Mouse (Mus musculus): ENCODE measurements around the gene AI661453. TPM values are rescaled to one million over a fixed set of nuclear protein-coding genes. Genes with fewer than 3 reads are reported as not detected.

The AI661453 gene
- total RNA-seq, 2 experiments from 2014 or later, result 1.6 to 1.8 TPM

GRCm38 (mm10) chr17:47439396-47440028 is 3.1 kb downstream of the AI661453 start:
- no peak for DNase-seq
- intact Hi-C loops (cut with DNase I), result no loop called here

- DNase-seq, result no peak
- intact Hi-C loops (cut with DNase I), result no loop called here
Measured at GRCm38 (mm10) chr17:47440359-47440890, 4.0 kb downstream of the AI661453 start.

DNA sequence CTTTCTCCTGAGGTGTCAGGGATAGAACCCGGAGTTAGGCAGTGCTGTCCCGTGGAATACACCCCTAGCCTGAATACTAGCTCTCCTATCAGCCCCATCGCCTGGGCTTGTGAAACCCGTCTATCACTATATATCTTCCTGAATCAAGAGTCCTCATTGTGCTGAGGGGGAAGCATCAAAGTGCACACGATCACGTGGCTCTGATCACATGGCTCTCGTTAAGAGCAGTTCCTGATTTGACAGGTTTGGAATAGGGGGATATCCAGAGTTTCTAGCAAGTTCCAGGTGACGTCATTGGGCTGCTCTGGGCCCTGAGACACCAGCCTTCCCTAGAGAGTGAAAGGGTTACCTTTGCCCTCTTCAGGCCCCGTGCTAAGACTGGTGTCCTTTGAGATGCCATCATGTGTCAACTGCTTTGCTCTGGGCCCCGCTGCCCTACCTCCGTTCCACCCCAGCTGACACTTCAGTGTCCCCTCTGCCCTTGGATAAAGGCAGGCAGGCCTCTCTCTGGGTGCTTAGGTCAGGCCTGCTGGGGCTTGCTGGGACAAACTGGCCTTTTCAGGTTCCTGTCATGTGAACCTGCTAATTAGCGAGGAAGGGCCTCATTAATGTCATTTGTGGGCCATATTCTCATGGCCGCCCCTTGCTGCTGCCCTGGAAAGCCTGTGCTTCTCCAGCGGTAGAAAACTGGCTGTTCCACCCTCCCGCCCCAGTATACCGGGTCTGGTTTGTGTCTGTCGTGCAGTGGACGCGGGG is 5.1 kb downstream of the AI661453 start:
- DNase-seq, result no peak
- intact Hi-C loops (cut with DNase I), result no loop called here

DNA sequence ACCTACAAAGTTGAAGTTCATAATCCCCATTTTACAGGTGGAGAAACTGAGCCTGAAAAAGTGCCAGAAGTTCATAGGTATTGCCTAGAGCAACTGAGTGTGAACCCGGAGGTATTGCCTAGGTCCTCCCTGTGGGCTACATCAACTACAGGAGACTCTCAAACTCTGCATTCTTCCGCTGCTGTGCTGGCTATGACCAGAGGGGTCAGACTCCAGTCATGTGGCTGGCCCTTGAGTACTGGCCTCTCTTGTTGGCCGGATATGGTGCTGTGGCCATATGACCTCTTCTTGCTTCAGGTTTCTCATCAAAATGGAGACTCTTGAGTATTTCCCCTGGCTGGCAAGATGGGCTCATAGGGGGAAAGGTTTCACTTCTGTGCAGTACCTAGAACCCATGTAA is 5.9 kb downstream of the AI661453 start:
- DNase-seq, result no peak
- intact Hi-C loops (cut with DNase I), result no loop called here

- intact Hi-C loops (cut with DNase I), result no loop called here
- DNase-seq, result no peak
Measured at GRCm38 (mm10) chr17:47444113-47444512, 7.7 kb downstream of the AI661453 start.

- intact Hi-C loops (cut with DNase I), result no loop called here
- DNase-seq, result no peak
Measured at GRCm38 (mm10) chr17:47445518-47445917, 9.1 kb downstream of the AI661453 start.

- intact Hi-C loops (cut with DNase I), result no loop called here
Measured at GRCm38 (mm10) chr17:47446025-47446424, 9.6 kb downstream of the AI661453 start.

DNA sequence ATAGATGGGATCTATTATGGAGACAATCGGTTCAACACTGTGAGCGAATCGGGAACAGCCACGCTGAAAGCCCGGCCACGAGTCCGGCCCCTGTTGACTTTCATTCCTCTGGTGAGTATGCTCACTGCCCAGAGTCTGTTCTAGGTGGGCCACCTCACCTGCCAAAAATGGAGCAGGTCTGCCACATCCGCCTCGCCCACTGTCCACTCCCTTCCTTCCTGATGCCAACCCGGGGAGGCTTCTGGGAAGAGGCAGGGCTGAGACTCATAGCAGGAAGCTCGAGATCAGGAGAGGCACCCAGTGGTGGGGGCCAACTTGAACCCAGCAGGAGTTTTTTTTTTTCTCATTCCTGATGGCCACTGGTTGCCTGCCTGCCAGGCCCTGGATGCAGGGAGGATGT is 10.1 kb downstream of the AI661453 start:
- intact Hi-C loops (cut with DNase I), result no loop called here
- DNase-seq, result no peak

More at GRCm38 (mm10) chr17:47446025-47446424, 9.6 kb downstream of the AI661453 start:
- no peak for DNase-seq

DNA sequence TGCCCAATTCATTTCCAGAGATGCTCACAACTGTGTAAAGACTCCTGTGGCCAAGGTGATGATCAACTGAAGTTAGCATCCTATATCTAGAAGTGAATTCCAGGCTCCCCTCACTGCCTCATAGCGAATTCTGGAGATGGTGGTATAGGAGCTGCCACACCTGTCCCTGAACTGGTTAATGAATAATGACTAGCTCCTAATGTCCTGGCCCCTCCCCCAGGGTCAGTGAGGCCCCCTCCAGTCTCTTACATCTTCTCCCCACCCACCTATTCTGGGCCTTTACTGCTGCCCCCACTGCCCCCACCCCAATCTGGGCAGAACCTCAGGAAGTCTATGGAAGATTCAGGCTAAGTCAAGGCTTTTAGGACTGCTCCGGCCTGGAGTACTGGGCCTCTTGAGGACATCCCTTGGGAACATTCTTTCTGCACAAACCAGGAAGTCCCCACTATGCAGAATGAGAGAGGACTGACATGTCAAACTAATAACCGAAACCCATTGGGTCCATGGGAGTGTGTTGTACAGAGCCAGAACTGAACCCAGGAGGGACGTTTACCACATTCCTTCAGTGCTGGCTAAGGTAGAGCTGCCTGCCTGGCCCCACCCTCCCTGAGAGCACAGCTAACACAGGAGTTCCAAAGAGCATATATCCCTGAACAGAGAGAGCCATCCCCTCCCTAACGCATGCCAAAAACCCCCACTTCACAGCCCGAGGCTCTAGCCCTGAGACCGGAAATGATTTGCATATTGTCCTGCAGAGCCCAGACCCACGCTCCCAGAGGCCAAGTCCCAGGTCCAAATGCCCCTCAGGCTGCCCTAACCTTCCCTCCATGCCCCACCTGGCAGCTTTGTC is 12.3 kb downstream of the AI661453 start:
- intact Hi-C loops (cut with DNase I), result no loop called here
- no peak for DNase-seq

DNA sequence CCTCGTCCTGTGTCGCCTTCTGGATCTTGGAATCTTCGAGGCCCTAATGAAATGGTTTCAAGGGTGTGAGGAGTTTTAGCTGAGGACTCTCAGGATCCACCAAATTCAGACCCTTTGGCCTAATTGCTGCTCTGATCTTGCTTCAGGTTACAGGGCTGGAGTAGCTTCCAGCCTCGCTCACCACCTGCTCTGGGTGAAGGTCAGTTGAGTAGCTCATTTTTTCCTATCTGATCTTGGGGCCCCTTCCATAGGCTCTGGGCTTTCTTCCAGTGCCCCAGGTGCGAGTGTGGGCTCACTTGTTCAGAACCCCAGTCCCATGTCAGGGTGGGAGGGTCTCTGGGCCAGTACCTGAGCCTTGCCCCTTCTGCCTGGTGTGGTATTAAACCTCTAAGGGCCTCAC is 13.0 kb downstream of the AI661453 start:
- intact Hi-C loops (cut with DNase I), result no loop called here
- no peak for DNase-seq

DNA sequence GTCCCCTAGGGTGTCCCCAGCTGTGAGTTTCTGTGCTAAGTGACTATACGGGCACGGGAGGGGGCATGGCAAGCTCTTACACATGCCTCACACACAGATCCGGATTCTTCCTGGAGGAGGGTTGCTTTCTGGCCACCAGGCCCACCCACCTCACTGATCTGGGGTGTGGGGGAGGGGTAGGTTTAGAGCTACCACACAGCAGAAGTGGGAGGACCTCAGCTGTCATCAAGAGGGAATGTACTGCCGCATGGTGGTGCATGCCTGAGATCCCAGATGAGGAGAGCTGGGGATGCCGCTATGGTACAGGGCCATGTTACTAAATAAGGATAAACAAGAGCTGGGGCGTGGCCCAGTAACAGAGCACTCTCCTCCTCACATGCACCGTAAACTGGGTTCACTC is 13.8 kb downstream of the AI661453 start:
- no peak for DNase-seq
- intact Hi-C loops (cut with DNase I), result no loop called here

DNA sequence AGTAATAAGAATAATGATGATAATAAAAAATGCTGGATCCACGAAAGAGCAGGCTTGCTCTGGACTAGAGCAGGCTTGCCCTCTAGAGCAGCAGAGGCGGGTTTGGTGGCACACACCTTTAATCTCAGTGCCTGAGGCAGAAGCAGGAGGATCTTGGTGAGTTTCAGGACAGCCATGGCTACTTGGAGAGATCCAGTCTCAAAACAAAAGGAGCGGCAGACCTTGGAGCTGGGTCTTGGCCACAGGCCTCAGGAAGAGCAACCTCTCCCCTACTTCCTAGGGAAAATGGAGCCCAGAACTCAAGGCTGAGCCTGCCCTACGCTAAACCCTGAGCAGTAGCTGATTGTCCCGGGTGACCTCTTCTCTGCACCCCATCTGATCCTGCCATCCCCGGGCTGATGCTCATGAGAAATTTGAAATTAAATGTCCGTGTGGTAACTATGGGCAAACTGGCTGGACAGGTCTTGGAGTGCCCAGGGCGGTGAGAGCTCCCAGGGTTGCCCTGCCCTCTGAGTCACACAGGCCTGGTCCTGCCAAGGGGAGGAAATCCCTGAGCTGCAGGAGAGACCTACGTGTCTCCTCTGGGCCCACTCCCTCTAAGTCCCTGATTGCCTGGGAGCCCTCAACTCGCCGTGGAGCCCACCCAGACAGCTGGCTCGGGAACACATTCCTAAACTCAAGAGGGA is 14.6 kb downstream of the AI661453 start:
- intact Hi-C loops (cut with DNase I), result no loop called here
- no peak for DNase-seq

GRCm38 (mm10) chr17:47452886-47453285 is 16.5 kb downstream of the AI661453 start:
- intact Hi-C loops (cut with DNase I), result no loop called here
- no peak for DNase-seq

- DNase-seq, result no peak
- intact Hi-C loops (cut with DNase I), result no loop called here
Measured at GRCm38 (mm10) chr17:47454675-47455074, 18.3 kb downstream of the AI661453 start.

DNA sequence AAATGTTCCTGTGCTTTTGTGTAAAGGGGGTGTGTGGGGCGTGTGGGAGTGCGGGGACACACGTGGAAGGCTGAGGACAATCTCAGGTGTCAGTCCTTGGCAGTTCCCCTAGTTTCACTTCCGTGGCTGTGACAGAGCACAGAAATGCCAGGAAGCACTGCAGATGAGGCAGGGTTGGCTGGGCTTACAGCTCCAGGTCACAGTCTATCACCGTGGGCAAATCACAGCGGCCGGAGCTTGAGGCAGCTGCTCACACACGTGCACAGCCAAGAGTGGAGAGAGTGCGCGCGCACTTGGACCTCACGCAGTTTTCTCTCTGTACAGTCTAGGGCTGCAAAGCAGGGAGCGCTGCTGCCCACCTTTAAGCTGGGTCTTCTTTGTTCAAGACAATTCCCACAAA is 21.9 kb downstream of the AI661453 start:
- intact Hi-C loops (cut with DNase I), result no loop called here
- DNase-seq, result no peak

DNA sequence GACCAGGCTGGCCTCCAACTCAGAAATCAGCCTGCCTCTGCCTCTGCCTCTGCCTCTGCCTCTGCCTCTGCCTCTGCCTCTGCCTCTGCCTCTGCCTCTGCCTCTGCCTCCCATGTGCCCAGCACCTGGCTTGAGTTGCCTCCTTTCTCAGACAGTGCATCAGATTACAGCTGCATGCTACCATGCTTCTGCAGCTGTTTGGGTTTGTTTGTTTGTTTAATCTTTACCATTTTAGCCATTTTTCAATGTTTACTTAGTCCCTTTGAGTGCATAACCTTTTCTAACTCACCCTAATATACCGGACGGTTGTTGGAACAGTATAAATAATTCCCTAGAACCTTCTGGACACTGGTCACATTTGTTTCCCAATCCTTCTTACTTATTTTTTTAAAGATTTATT is 22.5 kb downstream of the AI661453 start:
- DNase-seq, result no peak
- intact Hi-C loops (cut with DNase I), result no loop called here

DNA sequence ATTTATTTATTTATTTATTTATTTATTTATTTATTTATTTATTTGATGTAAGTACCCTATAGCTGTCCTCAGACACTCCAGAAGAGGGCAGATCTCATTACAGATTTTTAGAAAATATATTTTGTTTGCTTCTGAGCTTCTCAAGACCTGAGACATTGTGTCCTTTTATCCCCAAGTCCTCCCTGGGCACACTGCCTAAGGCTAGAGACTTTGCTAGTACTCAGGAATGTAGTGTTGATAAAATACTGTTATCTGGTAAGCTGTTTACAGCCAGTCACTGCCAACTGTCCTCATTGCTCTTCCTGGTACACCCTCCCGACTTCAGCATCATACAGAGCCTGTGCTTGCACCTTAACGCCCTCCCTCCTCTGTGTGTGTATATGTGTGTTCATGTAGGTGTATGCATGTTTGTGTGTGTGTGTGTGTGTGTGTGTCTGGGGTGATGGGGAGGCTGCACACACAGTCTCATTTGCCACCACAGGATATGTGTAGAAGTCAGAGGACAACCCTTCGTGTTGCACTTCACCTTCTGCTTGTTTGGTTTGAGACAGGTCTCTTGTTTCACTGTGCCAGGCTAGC is 23.0 kb downstream of the AI661453 start:
- intact Hi-C loops (cut with DNase I), result no loop called here
- no peak for DNase-seq

DNA sequence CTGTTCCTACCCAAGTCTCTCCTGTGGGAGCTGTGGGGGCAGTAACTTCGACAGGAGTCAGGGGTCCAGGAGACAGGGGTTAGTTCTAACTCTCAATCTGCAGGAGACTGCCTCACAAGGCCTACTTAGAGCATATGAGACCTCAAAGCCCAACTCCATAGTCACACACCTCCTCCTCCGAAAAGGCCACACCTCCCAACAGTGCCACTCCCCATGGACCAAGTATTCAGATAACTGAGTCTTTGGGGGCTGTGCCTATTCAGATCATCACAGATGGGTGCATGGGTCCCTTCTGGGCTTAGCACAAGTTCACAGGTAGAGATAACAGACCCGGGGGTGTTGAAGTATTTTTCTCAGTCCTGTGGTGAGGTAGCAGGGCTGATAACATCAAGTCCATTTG is 25.3 kb downstream of the AI661453 start:
- intact Hi-C loops (cut with DNase I), result no loop called here
- DNase-seq, result no peak

- intact Hi-C loops (cut with DNase I), result no loop called here
- DNase-seq, result no peak
Measured at GRCm38 (mm10) chr17:47462209-47462608, 25.8 kb downstream of the AI661453 start.

DNA sequence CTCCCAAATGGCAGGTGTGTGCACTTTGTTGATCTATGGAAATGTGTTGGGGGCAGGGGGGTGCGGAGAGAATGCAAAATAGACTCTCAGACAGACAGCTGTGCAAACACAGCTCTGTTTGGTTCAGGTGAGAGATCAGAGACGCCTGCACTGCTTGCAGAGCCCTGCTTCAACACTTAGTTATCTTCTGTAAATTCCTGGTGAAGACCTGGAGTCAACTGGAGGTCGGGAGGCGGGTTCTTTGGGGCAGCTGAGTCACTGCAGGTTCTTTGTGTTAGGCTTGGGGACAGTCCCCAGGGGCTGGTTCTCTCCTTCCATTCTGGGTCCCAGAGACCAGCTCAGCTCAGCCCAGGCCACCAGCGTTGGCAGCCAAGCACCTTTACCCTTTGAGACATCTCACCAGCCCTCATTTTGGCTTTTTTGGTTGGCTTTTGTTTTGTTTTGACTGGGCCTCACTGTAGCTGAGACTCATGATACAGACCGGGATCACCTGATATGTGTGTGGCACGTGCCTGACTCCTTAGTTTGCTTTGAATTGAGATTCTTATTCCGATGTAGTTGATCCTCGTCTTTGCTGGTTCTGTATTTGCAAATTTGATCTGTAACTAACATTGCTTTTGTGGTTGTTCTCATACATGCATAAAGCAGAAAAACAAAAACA is 26.4 kb downstream of the AI661453 start:
- no peak for DNase-seq
- intact Hi-C loops (cut with DNase I), result no loop called here
